Mouse (Mus musculus) limb, embryonic 15.5 days (tissue): ENCODE measurements around the gene Fezf1. TPM values are rescaled to one million over a fixed set of nuclear protein-coding genes. Genes with fewer than 3 reads are reported as not detected.

ENCODE experiments used
- ATAC-seq: fragments of 200-750 bp; cut with Nextera tagmentation; 2 replicates; pipeline ENCODE4 v1.8.0; 2017; ENCODE audit warnings: low read depth, moderate TSS enrichment; ENCODE audit not compliant: insufficient number of reproducible peaks, low FRiP score, low TSS enrichment
- H3K27ac ChIP-seq: fragments of 300-500 bp; sonication (generic); 2 replicates; pipeline ENCODE4 v1.5.1; 2015; ENCODE audit warnings: moderate library complexity, mild to moderate bottlenecking, inconsistent platforms
- H3K27me3 ChIP-seq: fragments of 300-500 bp; sonication (generic); 2 replicates; pipeline ENCODE4 v1.6.1; 2015; ENCODE audit warnings: inconsistent platforms
- H3K36me3 ChIP-seq: fragments of 300-500 bp; sonication (generic); 2 replicates; pipeline ENCODE4 v1.6.1; 2015; ENCODE audit warnings: inconsistent platforms
- H3K4me1 ChIP-seq: fragments of 300-500 bp; sonication (generic); 2 replicates; pipeline ENCODE4 v1.6.1; 2015; ENCODE audit warnings: inconsistent platforms
- H3K4me2 ChIP-seq: fragments of 300-500 bp; sonication (generic); 2 replicates; pipeline ENCODE4 v1.6.1; 2015; ENCODE audit warnings: mild to moderate bottlenecking, inconsistent platforms
- H3K4me3 ChIP-seq: fragments of 300-500 bp; sonication (generic); 2 replicates; pipeline ENCODE4 v1.5.1; 2015; ENCODE audit warnings: mild to moderate bottlenecking, inconsistent platforms
- H3K9ac ChIP-seq: fragments of 300-500 bp; sonication (generic); 2 replicates; pipeline ENCODE4 v1.6.1; 2015; ENCODE audit warnings: inconsistent platforms
- H3K9me3 ChIP-seq: fragments of 300-500 bp; sonication (generic); 2 replicates; pipeline ENCODE4 v1.6.1; 2016; ENCODE audit warnings: inconsistent platforms
- WGBS: fragments of 180-500 bp; shearing (Covaris S2); methylation state at CpG from one replicate; pipeline ENCODE4 v1.1.7; 2015; 5-methylcytosine and 5-hydroxymethylcytosine counted together
- polyA plus RNA-seq: library from polyadenylated mRNA; unstranded; fragments of >200 nt; fragmentation: Nextera tagmentation; extraction: Ambion mirVana; gene quantifications from 2 replicates; pipeline ENCODE4 v1.2.1, GENCODE M21; 2015

The Fezf1 gene
- polyA plus RNA-seq, 1 experiment from 2014 or later: not detected

GRCm38 (mm10) chr6:23254644-23255043 lies 6.5 kb upstream of the Fezf1 start:
- Histone ChIP-seq H3K4me2 (no peak overlapping the region), H3K27me3 (peaks cover 90% of the 10 kb centered on the region), H3K9me3 (no peaks in the 10 kb centered on the region), H3K9ac (no peak overlapping the region), H3K36me3 (no peaks in the 10 kb centered on the region), H3K4me3 (no peak overlapping the region), H3K27ac (no peak overlapping the region), H3K4me1 (peaks cover 12% of the 10 kb centered on the region)
- WGBS: 5% methylated on average over 11 of the region's 11 CpGs
- no peak for ATAC-seq

GRCm38 (mm10) chr6:23253353-23254311 lies 5.5 kb upstream of the Fezf1 start:
- no peak overlapping the region for H3K9ac ChIP-seq
- WGBS: under 1% methylated on average over 42 of the region's 43 CpGs
- no peak overlapping the region for H3K27ac ChIP-seq
- H3K9me3 ChIP-seq: no peaks in the 10 kb centered on the region
- ATAC-seq: peak; percentile 14; the same call in 1 of the 2 replicates
- peak overlapping the region; percentile 17 for H3K4me3 ChIP-seq
- H3K36me3 ChIP-seq: no peaks in the 10 kb centered on the region
- peaks cover 22% of the 10 kb centered on the region for H3K4me1 ChIP-seq
- H3K4me2 ChIP-seq: peak overlapping the region; percentile 10; the same call in 1 of the 2 replicates
- H3K27me3 ChIP-seq: peaks cover 90% of the 10 kb centered on the region

- Histone ChIP-seq H3K4me2 (no peak overlapping the region), H3K4me3 (no peak overlapping the region), H3K27ac (no peak overlapping the region), H3K4me1 (peaks cover 34% of the 10 kb centered on the region), H3K9me3 (no peaks in the 10 kb centered on the region), H3K9ac (no peak overlapping the region), H3K36me3 (no peaks in the 10 kb centered on the region), H3K27me3 (peaks cover 90% of the 10 kb centered on the region)
- 1% methylated on average over 20 of the region's 20 CpGs for WGBS
- ATAC-seq: no peak
These were observed 4.3 kb upstream of the Fezf1 start for GRCm38 (mm10) chr6:23252196-23253135.

- H3K27me3 ChIP-seq: peaks cover 88% of the 10 kb centered on the region
- H3K9me3 ChIP-seq: no peaks in the 10 kb centered on the region
- H3K9ac ChIP-seq: no peak overlapping the region
- no peak overlapping the region for H3K4me2 ChIP-seq
- WGBS: 2% methylated on average over 3 of the region's 3 CpGs
- ATAC-seq: no peak
- H3K4me1 ChIP-seq: peaks cover 37% of the 10 kb centered on the region
- no peak overlapping the region for H3K4me3 ChIP-seq
- H3K36me3 ChIP-seq: no peaks in the 10 kb centered on the region
- no peak overlapping the region for H3K27ac ChIP-seq
These were observed 3.3 kb upstream of the Fezf1 start for GRCm38 (mm10) chr6:23251431-23251830.

GRCm38 (mm10) chr6:23250288-23250955 lies 2.3 kb upstream of the Fezf1 start:
- Histone ChIP-seq H3K27me3 (peaks cover 88% of the 10 kb centered on the region), H3K9me3 (no peaks in the 10 kb centered on the region), H3K9ac (no peak overlapping the region), H3K4me3 (no peak overlapping the region), H3K4me2 (no peak overlapping the region), H3K4me1 (peaks cover 40% of the 10 kb centered on the region), H3K36me3 (no peaks in the 10 kb centered on the region), H3K27ac (no peak overlapping the region)
- 6% methylated on average over 22 of the region's 22 CpGs for WGBS
- ATAC-seq: no peak

GRCm38 (mm10) chr6:23249616-23250287 lies 1.6 kb upstream of the Fezf1 start:
- 3% methylated on average over 29 of the region's 29 CpGs for WGBS
- H3K9ac ChIP-seq: no peak overlapping the region
- H3K4me3 ChIP-seq: peak overlapping the region; percentile 41
- ATAC-seq: no peak
- H3K27ac ChIP-seq: no peak overlapping the region
- peaks cover 83% of the 10 kb centered on the region for H3K27me3 ChIP-seq
- H3K4me2 ChIP-seq: peak overlapping the region; percentile 78
- peaks cover 40% of the 10 kb centered on the region for H3K4me1 ChIP-seq
- H3K36me3 ChIP-seq: no peaks in the 10 kb centered on the region
- no peaks in the 10 kb centered on the region for H3K9me3 ChIP-seq

GRCm38 (mm10) chr6:23249053-23249401 lies 865 bp upstream of the Fezf1 start:
- Histone ChIP-seq H3K27me3 (peaks cover 83% of the 10 kb centered on the region), H3K4me2 (peak overlapping the region; percentile 78), H3K27ac (no peak overlapping the region), H3K4me1 (peaks cover 40% of the 10 kb centered on the region), H3K9me3 (no peaks in the 10 kb centered on the region), H3K36me3 (no peaks in the 10 kb centered on the region), H3K9ac (no peak overlapping the region), H3K4me3 (peak overlapping the region; percentile 41)
- no peak for ATAC-seq
- WGBS: under 1% methylated on average over 24 of the region's 24 CpGs

GRCm38 (mm10) chr6:23247512-23248312 lies 450 bp downstream of the Fezf1 start:
- no peak overlapping the region for H3K27ac ChIP-seq
- WGBS: under 1% methylated on average over 61 of the region's 61 CpGs
- ATAC-seq: no peak

GRCm38 (mm10) chr6:23246790-23247511 lies 1.2 kb downstream of the Fezf1 start:
- peak overlapping the region; percentile 78 for H3K4me2 ChIP-seq
- no peaks in the 10 kb centered on the region for H3K36me3 ChIP-seq
- peak overlapping the region; percentile 41 for H3K4me3 ChIP-seq
- no peaks in the 10 kb centered on the region for H3K9me3 ChIP-seq
- peaks cover 33% of the 10 kb centered on the region for H3K4me1 ChIP-seq
- H3K27me3 ChIP-seq: peaks cover 83% of the 10 kb centered on the region
- no peak for ATAC-seq
- 1% methylated on average over 23 of the region's 23 CpGs for WGBS
- no peak overlapping the region for H3K27ac ChIP-seq
- no peak overlapping the region for H3K9ac ChIP-seq

More at GRCm38 (mm10) chr6:23247512-23248312, 450 bp downstream of the Fezf1 start:
- Histone ChIP-seq H3K4me3 (peak overlapping the region; percentile 41), H3K4me1 (peaks cover 33% of the 10 kb centered on the region), H3K9ac (no peak overlapping the region), H3K36me3 (no peaks in the 10 kb centered on the region), H3K27me3 (peaks cover 82% of the 10 kb centered on the region), H3K9me3 (no peaks in the 10 kb centered on the region), H3K4me2 (peak overlapping the region; percentile 78)
